Mouse (Mus musculus) CD4-positive, CD25-positive, alpha-beta regulatory T cell, adult 2 months (primary cell): ENCODE data around the gene BC037034.

Source experiments
- DNase-seq: peaks from one replicate; pipeline ENCODE4 v3.0.0-alpha.2; 2012; ENCODE audit warnings: low read depth, low spot score

BC037034 gene

GRCm38 (mm10) chr5:138262001-138262400 lies 1.8 kb downstream of the BC037034 start:
- DNase-seq: no peak

DNA sequence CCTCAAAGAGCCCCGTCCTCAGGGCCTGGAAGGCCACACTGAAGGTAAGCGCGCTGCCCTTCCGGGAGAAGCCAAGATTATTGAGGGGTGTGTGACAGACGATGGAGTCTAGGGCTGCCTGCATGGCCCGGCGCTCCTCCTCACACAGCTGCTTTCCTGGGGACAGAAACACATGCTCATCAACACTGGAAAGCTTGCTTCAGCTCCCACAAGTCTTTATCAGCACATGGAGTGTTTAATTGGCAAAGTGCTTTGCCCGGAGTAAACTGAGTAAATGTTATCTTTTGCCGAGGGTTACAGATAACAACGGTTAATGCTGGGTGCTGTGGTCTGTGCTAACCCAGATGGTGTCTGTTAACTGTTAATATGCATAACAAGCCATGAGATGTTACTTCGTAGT lies 3.0 kb downstream of the BC037034 start:
- DNase-seq: no peak

- no peak for DNase-seq
Observed at GRCm38 (mm10) chr5:138260051-138260450, 3.8 kb downstream of the BC037034 start.

- DNase-seq: no peak
Observed at GRCm38 (mm10) chr5:138258993-138259392, 4.8 kb downstream of the BC037034 start.

GRCm38 (mm10) chr5:138258542-138258941 lies 5.3 kb downstream of the BC037034 start:
- no peak for DNase-seq

DNA sequence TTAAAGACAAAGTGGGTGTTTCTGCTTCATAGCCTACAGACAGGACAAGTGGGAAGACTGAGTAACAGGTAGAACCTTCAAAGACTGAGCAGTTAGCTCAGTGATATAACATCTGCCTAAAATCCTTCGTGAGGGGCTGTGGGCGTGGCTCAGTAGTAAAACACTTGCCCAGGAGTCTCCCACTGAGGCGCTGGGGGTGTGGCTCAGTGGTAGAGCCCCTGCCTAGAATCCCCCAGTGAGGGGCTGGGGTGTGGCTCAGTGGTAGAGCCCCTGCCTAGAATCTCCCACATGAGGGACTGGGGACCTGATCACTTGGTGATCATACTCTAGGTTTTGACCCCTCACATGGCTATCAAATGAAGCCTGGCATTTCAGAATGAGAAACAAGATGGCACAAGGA lies 5.8 kb downstream of the BC037034 start:
- no peak for DNase-seq

DNA sequence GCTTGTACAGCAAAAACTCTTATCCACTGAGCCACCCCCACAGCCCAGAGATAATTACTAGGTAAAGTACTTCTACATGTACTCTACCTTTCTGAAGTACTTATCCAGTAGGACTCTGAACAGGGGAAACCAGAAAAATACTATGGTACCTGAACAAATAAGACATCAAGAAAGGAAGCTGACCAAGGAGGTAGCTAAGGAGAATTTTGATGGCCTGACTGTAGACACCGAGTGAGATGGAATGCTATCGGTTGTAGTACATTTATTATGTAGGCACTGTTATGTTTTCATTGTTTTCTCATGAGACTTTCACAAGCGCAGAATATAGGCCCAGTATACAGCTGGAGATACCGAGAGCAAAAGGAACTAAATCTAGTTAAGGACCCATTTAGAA lies 6.3 kb downstream of the BC037034 start:
- DNase-seq: no peak

DNA sequence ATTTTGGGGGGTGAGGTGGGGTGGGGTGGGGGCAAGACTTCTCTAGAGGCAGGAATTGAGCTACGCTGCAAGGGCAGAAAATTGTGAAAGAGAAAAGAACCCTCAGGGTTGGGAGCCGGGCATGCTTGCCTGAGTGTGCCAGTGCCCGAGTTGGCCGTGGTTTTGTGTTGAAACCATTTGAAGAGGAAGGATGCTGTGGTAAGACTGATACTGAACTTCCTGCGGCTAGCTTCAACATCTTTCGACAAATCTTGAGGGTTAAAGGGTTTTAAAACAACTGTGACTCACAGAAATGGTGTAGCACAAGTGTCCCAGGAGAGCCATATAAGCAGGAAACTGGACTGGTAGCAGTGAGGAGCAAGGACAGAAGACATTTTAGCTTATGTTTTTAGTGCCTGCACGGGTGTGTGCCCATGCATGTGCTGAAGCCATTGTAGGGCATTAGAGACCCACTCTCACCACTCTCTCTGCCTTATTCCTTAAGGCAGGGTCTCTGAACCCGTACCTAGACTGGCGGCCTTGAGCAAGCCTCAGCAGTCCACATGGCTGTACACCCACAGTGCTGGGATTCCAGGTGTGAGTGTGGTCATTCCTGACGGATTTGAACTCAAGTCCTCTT lies 6.8 kb downstream of the BC037034 start:
- DNase-seq: peak; percentile 63

DNA sequence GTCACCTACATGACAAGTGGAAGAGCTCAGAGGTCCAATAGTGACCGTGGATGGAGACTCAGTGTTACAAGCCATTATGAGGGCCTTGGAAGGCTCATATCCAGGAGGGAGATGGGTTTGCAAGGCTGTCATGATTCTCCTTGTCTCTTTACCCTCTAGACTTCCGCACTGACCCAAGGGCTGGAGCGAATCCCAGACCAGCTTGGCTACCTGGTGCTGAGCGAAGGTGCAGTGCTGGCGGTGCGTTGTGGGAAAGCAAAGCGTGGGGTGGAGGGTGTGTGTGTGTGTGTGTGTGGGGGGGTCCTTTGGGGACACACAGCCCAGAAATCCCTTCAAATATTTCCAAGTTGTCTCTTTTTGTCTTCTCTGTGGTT lies 7.8 kb downstream of the BC037034 start:
- DNase-seq: no peak

- DNase-seq: peak; percentile 96
Observed at GRCm38 (mm10) chr5:138255353-138256093, 8.3 kb downstream of the BC037034 start, which contains the start of gene Lamtor4. TSS of gene Lamtor4 (plus strand) at chr5:138255482.

DNA sequence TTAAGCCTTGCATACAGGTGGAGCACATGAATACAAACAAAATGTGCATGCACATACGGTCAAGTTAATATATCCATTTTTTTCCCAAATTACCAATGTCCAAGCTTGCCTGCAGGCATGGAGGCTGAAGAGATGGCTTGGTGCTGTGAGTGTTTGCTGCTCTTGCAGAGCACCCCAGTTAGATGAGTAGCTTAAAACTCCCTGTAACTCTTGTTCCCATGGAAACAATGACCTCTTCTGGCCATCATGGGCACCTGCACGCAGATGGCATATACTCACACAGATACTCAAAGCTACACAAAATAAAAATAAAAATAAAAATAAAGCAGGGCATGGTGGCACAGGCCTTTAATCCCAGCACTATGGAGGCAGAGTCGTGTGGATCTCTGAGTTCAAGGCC lies 10.8 kb downstream of the BC037034 start:
- no peak for DNase-seq

DNA sequence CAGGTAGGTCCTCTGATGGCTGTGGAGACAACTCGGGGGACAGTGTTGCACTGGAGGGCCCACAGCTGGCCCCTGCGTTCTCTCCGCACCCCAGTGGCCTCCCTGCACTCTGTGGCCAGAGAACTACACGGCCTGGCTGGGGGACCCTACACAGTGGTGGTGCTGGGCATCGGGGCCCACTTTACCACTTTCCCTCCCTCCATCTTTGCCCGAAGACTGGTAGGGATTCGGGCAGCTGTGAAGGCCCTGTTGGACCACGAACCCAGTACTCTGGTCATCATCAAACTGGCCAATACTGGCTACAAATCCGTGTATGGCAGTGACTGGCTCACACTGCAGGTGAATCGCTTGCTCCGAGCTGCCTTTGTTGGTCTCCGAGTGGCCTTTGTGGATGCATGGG lies 12.7 kb downstream of the BC037034 start:
- DNase-seq: no peak

DNA sequence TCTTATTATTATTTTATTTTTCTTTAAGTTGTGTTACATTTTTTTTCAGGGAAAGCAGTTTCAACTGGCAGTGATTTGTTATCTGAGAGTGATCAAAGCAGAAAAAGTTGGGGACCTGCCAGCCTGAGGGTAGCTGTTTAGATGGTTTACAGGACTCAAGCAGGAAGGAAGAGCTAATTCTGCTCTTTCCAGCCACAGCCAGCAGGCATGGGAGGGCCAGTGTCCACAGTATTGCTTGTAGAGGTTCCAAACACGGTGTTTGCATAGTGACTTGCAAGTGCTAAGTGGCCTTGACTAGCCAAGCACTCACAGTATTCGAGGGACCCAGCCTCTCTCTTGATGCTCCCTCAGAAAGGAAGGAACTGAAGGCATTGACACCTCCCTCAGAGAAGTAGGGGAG lies 22.3 kb downstream of the BC037034 start:
- DNase-seq: no peak

DNA sequence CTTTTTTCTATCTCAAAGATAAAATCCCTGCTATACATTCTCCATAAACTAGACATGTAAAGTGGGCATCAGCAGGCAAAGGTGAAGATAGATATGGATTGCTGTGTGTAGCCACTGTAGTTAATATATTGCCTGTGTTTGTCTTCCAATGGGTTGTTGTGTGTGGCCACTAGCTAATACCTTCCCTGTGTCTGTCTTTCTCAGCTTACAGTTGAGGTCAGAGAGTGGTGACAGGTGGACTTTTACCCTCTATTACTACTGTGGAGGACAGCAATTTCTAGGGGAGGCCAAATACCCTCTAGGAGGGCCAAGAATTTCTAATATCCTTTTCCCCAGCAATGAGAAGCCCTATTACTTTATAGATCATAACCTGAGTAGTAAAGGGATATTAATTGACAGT lies 29.6 kb downstream of the BC037034 start:
- DNase-seq: no peak

DNA sequence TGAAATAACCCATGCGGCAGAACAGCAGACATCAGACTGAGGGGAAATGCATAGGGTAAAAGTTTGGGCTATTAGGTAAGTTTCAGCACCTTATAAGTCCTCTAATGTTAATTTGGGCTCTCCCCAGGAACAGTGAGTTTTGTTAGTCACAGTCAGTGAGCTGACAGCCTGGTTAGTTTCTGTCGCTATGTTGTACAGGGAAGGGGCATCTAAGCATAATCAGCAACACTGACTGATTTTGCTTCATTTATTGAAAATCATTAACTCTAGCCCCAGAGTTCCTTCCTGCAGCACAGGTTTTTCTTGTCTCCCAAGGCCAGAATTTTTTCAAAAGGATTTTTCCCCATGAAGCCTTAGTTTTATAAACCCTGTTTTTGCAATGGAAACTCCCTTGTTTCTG lies 30.1 kb downstream of the BC037034 start:
- DNase-seq: no peak

DNA sequence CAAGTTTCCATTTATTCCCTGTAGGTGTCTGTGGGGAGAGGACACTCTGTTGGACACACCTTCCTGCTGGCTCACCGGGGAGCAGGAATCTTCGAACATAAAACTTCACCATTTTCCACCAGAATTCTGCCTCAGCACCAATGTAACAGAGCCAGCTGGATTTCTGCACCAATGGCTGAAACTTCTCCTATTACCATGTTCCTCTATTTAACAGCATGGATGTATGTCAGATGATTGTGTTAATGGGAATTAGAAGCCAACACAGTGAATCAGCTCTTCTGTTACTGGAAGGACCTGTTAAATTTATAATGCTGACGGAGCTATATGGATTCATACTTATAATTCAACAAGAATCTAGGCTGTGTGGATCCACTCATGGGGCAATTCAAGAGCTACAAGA lies 34.3 kb downstream of the BC037034 start:
- DNase-seq: no peak

GRCm38 (mm10) chr5:138228026-138228425 lies 35.8 kb downstream of the BC037034 start:
- DNase-seq: peak; percentile 50

DNA sequence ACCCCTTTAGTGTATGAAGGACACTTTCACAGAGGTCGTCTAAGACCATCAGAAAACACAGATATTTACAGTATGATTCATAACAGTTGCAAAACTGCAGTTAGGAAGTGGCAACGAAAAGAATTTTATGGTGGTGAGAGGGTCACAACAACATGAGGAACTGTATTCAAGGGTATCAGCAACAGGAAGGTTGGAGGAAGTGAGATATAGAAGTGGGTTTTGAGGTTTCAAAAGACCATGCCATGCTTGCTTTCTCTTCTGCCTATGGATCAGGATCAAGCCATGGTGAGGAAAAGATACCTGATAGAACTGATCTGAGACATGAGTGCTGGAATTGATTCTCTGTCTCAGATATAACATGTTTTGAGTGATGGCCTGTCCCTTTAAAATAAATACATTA lies 36.5 kb downstream of the BC037034 start:
- no peak for DNase-seq

DNA sequence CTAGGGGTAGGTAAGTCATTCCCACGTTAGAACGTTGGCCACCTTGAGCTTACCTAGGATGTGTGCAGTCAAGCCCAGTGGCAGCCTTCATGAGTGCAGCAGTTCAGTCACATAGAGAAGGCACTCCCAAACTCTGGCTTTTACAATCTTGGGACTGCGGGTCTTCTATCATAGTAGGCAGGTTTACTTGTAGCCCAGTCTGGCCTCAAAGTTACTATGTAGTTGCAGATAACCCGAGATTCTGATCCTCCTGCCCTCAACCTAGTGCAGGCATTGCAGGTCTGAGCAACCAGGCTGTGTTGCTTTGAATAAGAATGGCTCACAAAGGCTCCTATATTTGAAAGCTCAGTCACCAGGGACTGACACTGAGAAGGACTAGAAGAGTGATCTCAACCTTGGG lies 37.3 kb downstream of the BC037034 start:
- no peak for DNase-seq

DNA sequence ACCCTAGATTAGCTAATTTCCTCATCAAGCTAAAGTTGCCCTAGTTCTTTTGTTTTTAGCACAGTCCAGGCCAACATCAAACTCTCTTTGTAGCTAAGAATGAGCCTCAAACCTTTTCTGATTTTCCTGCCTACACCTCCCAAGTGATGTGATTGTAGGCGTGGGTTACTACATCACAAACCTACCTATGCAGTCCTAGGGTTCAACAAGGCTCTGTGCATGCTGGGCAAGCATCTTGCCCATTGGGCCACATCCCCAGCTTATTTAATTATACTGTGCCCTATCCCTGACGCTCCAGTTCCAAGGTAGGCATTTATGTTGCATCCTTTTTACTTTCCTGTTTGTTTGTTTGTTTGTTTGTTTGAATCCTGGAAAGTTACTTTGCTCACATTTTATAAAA lies 38.1 kb downstream of the BC037034 start, which contains the start of gene Nxpe5:
Nxpe5 (plus strand) TSS at position 199 of the 400 bp plus-strand sequence.
- no peak for DNase-seq

GRCm38 (mm10) chr5:138223287-138223686 lies 40.5 kb downstream of the BC037034 start:
- DNase-seq: no peak

- peak; percentile 85 for DNase-seq
Observed at GRCm38 (mm10) chr5:138222111-138222510, 41.7 kb downstream of the BC037034 start.

DNA sequence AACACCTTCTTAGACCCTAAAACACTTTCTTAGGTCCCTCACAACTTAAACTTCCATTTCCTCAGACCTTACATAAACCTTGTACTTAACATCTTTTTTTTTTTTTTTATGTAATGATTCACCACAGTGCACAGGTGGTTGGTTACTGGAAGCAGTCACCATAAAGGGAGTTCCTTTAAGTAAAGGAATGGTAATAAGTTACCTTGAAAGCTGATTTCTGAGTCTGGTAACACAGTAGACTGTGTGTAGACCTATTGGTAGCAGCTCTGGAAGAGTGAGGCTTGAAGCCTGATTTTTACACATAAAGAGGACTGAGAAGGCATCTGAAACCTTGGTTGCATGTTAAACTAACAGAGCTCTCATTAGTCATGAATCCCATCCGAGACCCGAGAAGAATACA lies 44.0 kb downstream of the BC037034 start:
- no peak for DNase-seq
